Mouse (Mus musculus): Measurements from ENCODE around the gene Slc19a1. TPM values are rescaled to one million over a fixed set of nuclear protein-coding genes. Genes with fewer than 3 reads are reported as not detected.
A peak's percentile ranks its signal among the peaks of the same experiment; 100 is the strongest.

The Slc19a1 gene
- 30.3 and 34.3 TPM in 2 replicates for polyA plus RNA-seq (2016; fragmentation: Nextera tagmentation; extraction: Ambion mirVana)

- ATAC-seq (ENCODE audit: low FRiP score) = no peak
- Histone ChIP-seq H3K9me3 (no peaks in the 10 kb centered on the region), H3K4me3 (replicated peaks) (peak within 1 kb of the TSS; percentile 66), H3K4me1 (peaks cover 24% of the 10 kb centered on the region), H3K27me3 (peaks cover 15% of the 10 kb centered on the region), H3K4me2 (peak within 1 kb of the TSS; percentile 91), H3K9ac (peak within 1 kb of the TSS; percentile 78), H3K36me3 (replicated peaks) (no peaks in the 10 kb centered on the region), H3K27ac (0 out of 2 replicates have a peak within 1 kb of the TSS, but pooled peaks have one; percentile 46)
- WGBS = 36% methylated on average over 13 of the region's 13 CpGs
Observed at GRCm38 (mm10) chr10:77031768-77032375, at the start of gene Slc19a1. TSS of gene Slc19a1 (plus strand) at chr10:77032241.

GRCm38 (mm10) chr10:76988586-76988985 lies 43.5 kb upstream of the Slc19a1 start:
- H3K36me3 ChIP-seq (replicated peaks) = no peaks in the 10 kb centered on the region
- H3K9me3 ChIP-seq = no peaks in the 10 kb centered on the region
- WGBS = 93% methylated on average over 5 of the region's 5 CpGs
- H3K4me1 ChIP-seq = no peaks in the 10 kb centered on the region
- ATAC-seq (ENCODE audit: low FRiP score) = no peak
- no peak overlapping the region for H3K4me3 ChIP-seq (replicated peaks)
- H3K27ac ChIP-seq = no peak overlapping the region
- H3K9ac ChIP-seq = no peak overlapping the region
- H3K27me3 ChIP-seq = peaks cover 4% of the 10 kb centered on the region; the same call in 1 of the 2 replicates
- H3K4me2 ChIP-seq = no peak overlapping the region

GRCm38 (mm10) chr10:76992456-76992855 lies 39.6 kb upstream of the Slc19a1 start:
- H3K9ac ChIP-seq = no peak overlapping the region
- H3K4me1 ChIP-seq = no peaks in the 10 kb centered on the region
- H3K4me3 ChIP-seq (replicated peaks) = no peak overlapping the region
- H3K27ac ChIP-seq = no peak overlapping the region
- no peaks in the 10 kb centered on the region for H3K27me3 ChIP-seq
- no peaks in the 10 kb centered on the region for H3K36me3 ChIP-seq (replicated peaks)
- H3K4me2 ChIP-seq = no peak overlapping the region
- no peak for ATAC-seq (ENCODE audit: low FRiP score)
- no peaks in the 10 kb centered on the region for H3K9me3 ChIP-seq
- WGBS = 62% methylated on average over 3 of the region's 3 CpGs

GRCm38 (mm10) chr10:76997759-76998513 lies 34.1 kb upstream of the Slc19a1 start:
- 88% methylated on average over 17 of the region's 17 CpGs for WGBS
- no peaks in the 10 kb centered on the region for H3K4me1 ChIP-seq
- H3K4me2 ChIP-seq = no peak overlapping the region
- H3K27ac ChIP-seq = no peak overlapping the region
- ATAC-seq (ENCODE audit: low FRiP score) = no peak
- no peak overlapping the region for H3K4me3 ChIP-seq (replicated peaks)
- H3K27me3 ChIP-seq = no peaks in the 10 kb centered on the region
- H3K9me3 ChIP-seq = no peaks in the 10 kb centered on the region
- H3K9ac ChIP-seq = no peak overlapping the region
- no peaks in the 10 kb centered on the region for H3K36me3 ChIP-seq (replicated peaks)

GRCm38 (mm10) chr10:77004936-77005335 lies 27.1 kb upstream of the Slc19a1 start:
- no peaks in the 10 kb centered on the region for H3K36me3 ChIP-seq (replicated peaks)
- no peak overlapping the region for H3K27ac ChIP-seq
- no peaks in the 10 kb centered on the region for H3K27me3 ChIP-seq
- H3K4me1 ChIP-seq = peaks cover 18% of the 10 kb centered on the region
- no peaks in the 10 kb centered on the region for H3K9me3 ChIP-seq
- no peak overlapping the region for H3K4me3 ChIP-seq (replicated peaks)
- no peak overlapping the region for H3K9ac ChIP-seq
- ATAC-seq (ENCODE audit: low FRiP score) = no peak
- H3K4me2 ChIP-seq = no peak overlapping the region
- 33% methylated on average over 7 of the region's 7 CpGs for WGBS

DNA sequence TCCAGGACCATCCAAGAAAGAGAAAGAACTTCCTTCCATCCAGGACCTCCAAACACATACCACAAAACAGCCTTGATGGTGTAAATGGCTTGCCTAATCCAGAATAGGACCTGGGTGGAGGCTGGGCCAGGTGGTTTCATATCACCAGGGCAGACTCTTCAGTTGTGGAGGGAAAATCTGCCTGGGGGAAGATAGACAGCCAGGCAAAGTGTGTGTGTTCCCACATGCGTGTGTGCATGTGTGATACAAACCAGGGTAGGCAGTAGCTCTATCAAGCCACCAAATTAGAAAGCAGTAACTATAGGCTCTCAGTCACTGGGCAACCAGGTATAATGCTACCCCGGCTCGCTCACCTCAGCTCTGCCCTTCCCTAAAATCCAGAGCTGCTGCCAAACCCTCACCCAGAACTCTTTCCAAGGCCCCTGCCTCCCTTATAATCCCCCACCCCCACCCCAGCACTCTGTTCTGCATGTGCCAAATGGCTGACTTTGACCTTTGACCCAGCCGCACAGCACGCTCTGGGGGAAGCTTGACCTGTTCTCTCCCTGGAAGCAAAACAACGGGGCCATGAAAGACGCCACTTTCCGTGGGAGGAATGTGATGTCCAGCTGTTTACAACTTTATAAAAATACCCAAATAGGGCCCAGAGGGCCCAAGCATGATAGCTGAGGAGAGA lies 24.5 kb upstream of the Slc19a1 start:
- no peak for ATAC-seq (ENCODE audit: low FRiP score)
- no peak overlapping the region for H3K4me2 ChIP-seq
- peak overlapping the region; percentile 70 for H3K27ac ChIP-seq
- no peak overlapping the region for H3K9ac ChIP-seq
- WGBS = 37% methylated on average over 8 of the region's 8 CpGs
- peaks cover 18% of the 10 kb centered on the region for H3K4me1 ChIP-seq
- H3K27me3 ChIP-seq = no peaks in the 10 kb centered on the region
- no peaks in the 10 kb centered on the region for H3K36me3 ChIP-seq (replicated peaks)
- H3K4me3 ChIP-seq (replicated peaks) = no peak overlapping the region
- no peaks in the 10 kb centered on the region for H3K9me3 ChIP-seq

- H3K27ac ChIP-seq = peak overlapping the region; percentile 70
- H3K36me3 ChIP-seq (replicated peaks) = no peaks in the 10 kb centered on the region
- no peak overlapping the region for H3K4me2 ChIP-seq
- 22% methylated on average over 9 of the region's 9 CpGs for WGBS
- H3K9me3 ChIP-seq = no peaks in the 10 kb centered on the region
- no peak overlapping the region for H3K4me3 ChIP-seq (replicated peaks)
- peak; percentile 60; the same call in 1 of the 2 replicates for ATAC-seq (ENCODE audit: low FRiP score)
- H3K27me3 ChIP-seq = no peaks in the 10 kb centered on the region
- H3K9ac ChIP-seq = no peak overlapping the region
- H3K4me1 ChIP-seq = peaks cover 18% of the 10 kb centered on the region
Observed at GRCm38 (mm10) chr10:77008109-77008561, 23.9 kb upstream of the Slc19a1 start.

- Histone ChIP-seq H3K27me3 (no peaks in the 10 kb centered on the region), H3K4me1 (peaks cover 18% of the 10 kb centered on the region), H3K4me2 (no peak overlapping the region), H3K9me3 (no peaks in the 10 kb centered on the region), H3K9ac (no peak overlapping the region), H3K4me3 (replicated peaks) (no peak overlapping the region), H3K27ac (peak overlapping the region; percentile 70; the same call in 1 of the 2 replicates), H3K36me3 (replicated peaks) (no peaks in the 10 kb centered on the region)
- 86% methylated on average over 3 of the region's 3 CpGs for WGBS
- ATAC-seq (ENCODE audit: low FRiP score) = no peak
Observed at GRCm38 (mm10) chr10:77008698-77009097, 23.3 kb upstream of the Slc19a1 start.

DNA sequence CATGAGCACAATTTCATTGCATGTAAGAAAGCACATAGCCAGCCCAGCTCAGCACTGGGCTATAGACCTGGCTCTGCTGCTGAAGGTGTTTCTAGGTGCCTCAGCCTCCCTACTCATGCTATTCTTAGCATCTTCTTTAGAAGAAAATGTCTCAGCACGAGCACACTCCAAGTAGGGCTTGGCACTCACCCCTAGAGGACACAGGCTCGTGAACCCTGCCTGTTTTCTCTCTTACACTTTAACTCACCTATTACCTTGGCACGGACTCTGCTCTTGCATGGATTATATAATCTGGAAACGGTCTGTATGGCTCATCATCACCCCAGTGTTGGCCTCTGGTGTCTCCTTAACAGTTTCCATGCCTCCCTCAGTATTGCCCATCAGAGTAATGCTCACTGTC lies 20.4 kb upstream of the Slc19a1 start:
- Histone ChIP-seq H3K27me3 (no peaks in the 10 kb centered on the region), H3K36me3 (replicated peaks) (no peaks in the 10 kb centered on the region), H3K9ac (no peak overlapping the region), H3K4me1 (peaks cover 12% of the 10 kb centered on the region), H3K4me2 (no peak overlapping the region), H3K4me3 (replicated peaks) (no peak overlapping the region), H3K9me3 (no peaks in the 10 kb centered on the region), H3K27ac (no peak overlapping the region)
- 82% methylated on average over 4 of the region's 4 CpGs for WGBS
- ATAC-seq (ENCODE audit: low FRiP score) = no peak

DNA sequence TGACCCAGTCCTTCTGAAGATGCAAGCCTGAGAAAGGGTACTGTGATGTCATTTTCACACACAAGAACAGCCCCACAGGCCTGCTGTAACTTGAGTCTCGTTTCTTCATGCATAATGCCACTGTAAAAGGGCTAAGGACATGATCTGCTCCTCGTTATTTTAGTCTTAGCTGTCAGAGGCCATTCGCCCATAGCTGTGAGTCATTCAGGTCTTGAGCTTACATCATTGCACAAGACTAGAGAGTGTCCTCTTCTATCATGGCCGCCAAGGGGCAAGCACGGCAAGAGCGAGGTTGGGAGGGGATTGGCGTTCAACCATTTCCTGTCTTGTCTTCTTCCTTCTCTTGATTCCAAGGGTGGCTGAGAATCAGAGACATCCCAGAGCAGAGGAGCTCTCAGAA lies 16.0 kb upstream of the Slc19a1 start:
- 76% methylated on average over 7 of the region's 7 CpGs for WGBS

DNA sequence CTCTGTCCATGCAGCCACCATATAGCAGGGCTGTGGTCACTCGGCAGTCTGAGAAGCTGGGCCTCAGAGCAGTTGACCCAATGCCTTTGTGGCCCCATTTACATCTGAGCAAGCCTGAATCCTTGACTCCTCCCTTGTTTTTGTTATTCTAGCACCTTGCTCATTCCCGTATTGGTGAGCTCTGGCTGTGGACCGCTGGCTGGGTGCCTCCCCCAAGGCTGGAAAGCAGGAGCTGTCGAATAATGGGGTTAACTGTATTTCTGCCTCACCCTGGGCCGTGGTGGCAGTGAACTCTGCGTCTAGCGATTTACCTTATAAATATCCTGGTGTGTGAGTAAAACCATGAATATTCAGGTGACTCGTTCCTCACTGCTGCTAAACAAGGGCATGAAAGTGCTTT lies 15.5 kb upstream of the Slc19a1 start:
- WGBS = 47% methylated on average over 8 of the region's 8 CpGs
- ATAC-seq (ENCODE audit: low FRiP score) = no peak
- Histone ChIP-seq H3K9me3 (no peaks in the 10 kb centered on the region), H3K4me2 (no peak overlapping the region), H3K27ac (no peak overlapping the region), H3K4me1 (no peaks in the 10 kb centered on the region), H3K36me3 (replicated peaks) (no peaks in the 10 kb centered on the region), H3K9ac (no peak overlapping the region), H3K4me3 (replicated peaks) (no peak overlapping the region), H3K27me3 (no peaks in the 10 kb centered on the region)

More for the DNA sequence above, 16.0 kb upstream of the Slc19a1 start:
- no peak for ATAC-seq (ENCODE audit: low FRiP score)
- Histone ChIP-seq H3K9ac (no peak overlapping the region), H3K27ac (no peak overlapping the region), H3K4me1 (no peaks in the 10 kb centered on the region), H3K4me2 (no peak overlapping the region), H3K27me3 (no peaks in the 10 kb centered on the region), H3K9me3 (no peaks in the 10 kb centered on the region), H3K4me3 (replicated peaks) (no peak overlapping the region), H3K36me3 (replicated peaks) (no peaks in the 10 kb centered on the region)

- WGBS = 75% methylated on average over 2 of the region's 2 CpGs
- Histone ChIP-seq H3K9me3 (no peaks in the 10 kb centered on the region), H3K36me3 (replicated peaks) (no peaks in the 10 kb centered on the region), H3K9ac (no peak overlapping the region), H3K27ac (no peak overlapping the region), H3K27me3 (no peaks in the 10 kb centered on the region), H3K4me3 (replicated peaks) (no peak overlapping the region), H3K4me2 (no peak overlapping the region), H3K4me1 (no peaks in the 10 kb centered on the region)
- no peak for ATAC-seq (ENCODE audit: low FRiP score)
Observed at GRCm38 (mm10) chr10:77017061-77017460, 15.0 kb upstream of the Slc19a1 start.
